Mouse (Mus musculus): Measurements from ENCODE around the gene Antxrl. TPM values are rescaled to one million over a fixed set of nuclear protein-coding genes. Genes with fewer than 3 reads are reported as not detected.

Antxrl gene
- polyA plus RNA-seq, 1 experiment from 2014 or later: not detected

DNA sequence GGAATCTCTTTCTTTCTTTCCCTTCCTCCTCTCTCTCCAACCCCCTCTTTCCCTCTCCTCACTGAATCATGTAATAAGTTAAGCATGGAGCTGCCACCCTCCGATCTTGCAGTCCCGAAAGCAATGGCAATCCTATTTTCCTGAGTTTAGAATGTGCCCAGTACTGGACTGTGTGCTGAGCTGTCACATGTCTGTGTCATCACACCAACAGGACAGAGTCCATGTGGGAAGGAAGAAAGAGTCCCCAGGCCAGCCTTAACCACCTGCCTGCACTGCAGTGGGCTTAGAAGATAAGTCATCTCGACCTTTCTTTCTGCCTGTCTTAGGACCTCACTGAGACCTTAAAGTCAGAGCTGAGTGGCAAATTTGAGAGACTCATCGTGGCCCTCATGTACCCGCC is 39.0 kb downstream of the Antxrl start:
- TF ChIP-seq CTCF (IDR thresholded peaks at IDR 0.05; ENCODE audit: low read depth) (no peak), EP300 (optimal IDR thresholded peaks at IDR 0.05) (no peak)
- DNase-seq (ENCODE audit: low spot score): no peak
- H3K27me3 ChIP-seq (ENCODE audit: control insufficient read depth, insufficient read depth, low read length): no peaks in the 10 kb centered on the region
- no peaks in the 10 kb centered on the region for H3K4me1 ChIP-seq (replicated peaks; ENCODE audit: control insufficient read depth, insufficient read depth)
- no peak overlapping the region for H3K4me2 ChIP-seq (replicated peaks; ENCODE audit: low read depth)
- no peak overlapping the region for H3K27ac ChIP-seq (replicated peaks)
- H3K4me3 ChIP-seq (ENCODE audit: low read depth, low read length): no peak overlapping the region
- H3K36me3 ChIP-seq (ENCODE audit: control insufficient read depth, insufficient read depth, low read length): no peaks in the 10 kb centered on the region
- no peak for ATAC-seq (ENCODE audit: low FRiP score, low TSS enrichment)
- no peak overlapping the region for H3K9ac ChIP-seq (ENCODE audit: low read length)
- H3K9me3 ChIP-seq (ENCODE audit: control insufficient read depth, low read length): no peaks in the 10 kb centered on the region
- 83% methylated on average over 5 of the region's 5 CpGs for WGBS

DNA sequence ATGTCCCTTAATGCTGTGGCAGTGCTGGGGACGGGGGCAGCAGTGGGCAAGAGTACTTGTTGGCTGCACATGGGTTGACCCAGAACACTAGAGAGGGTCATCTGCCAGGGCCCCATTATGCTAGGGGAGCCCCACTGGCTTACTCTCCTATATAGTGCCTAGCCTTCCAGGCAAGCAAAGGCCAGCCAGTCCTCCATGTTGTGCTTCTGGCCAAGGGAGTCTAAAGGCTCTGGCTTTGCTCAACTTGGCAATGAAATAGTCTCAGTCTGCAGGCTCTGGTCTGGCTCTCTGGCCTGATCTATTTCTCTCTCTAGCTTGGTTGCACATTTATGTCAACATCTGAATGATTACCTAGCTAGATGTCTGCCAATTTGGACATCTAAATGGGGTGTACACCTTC is 40.3 kb downstream of the Antxrl start:
- Histone ChIP-seq H3K9me3 (ENCODE audit: control insufficient read depth, low read length) (no peaks in the 10 kb centered on the region), H3K36me3 (ENCODE audit: control insufficient read depth, insufficient read depth, low read length) (no peaks in the 10 kb centered on the region), H3K27me3 (ENCODE audit: control insufficient read depth, insufficient read depth, low read length) (no peaks in the 10 kb centered on the region), H3K4me3 (ENCODE audit: low read depth, low read length) (no peak overlapping the region), H3K27ac (replicated peaks) (no peak overlapping the region), H3K4me2 (replicated peaks; ENCODE audit: low read depth) (no peak overlapping the region), H3K9ac (ENCODE audit: low read length) (no peak overlapping the region), H3K4me1 (replicated peaks; ENCODE audit: control insufficient read depth, insufficient read depth) (no peaks in the 10 kb centered on the region)
- TF ChIP-seq EP300 (optimal IDR thresholded peaks at IDR 0.05) (no peak), CTCF (IDR thresholded peaks at IDR 0.05; ENCODE audit: low read depth) (no peak)
- ATAC-seq (ENCODE audit: low FRiP score, low TSS enrichment) (no peak), DNase-seq (ENCODE audit: low spot score) (no peak)
- 95% methylated on average over 1 of the region's 1 CpGs for WGBS

DNA sequence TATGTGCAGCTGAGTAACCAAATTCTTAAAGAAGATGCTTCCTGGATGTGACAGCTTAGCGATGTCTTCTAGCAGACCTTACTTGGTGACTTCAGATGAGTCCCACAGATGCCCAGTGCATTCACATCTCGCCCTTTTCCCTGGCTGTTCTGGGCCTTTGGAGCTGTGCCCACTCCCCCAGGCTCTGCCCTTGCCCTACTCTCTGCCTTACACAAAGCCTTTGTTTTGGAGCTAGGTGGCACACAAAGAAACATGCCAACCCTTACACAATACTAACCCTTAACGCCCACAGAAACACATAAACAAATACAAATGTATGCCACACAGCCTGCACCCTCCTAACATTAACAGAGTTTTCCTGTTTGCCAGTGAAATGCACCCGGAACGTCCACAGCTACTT is 43.7 kb downstream of the Antxrl start:
- no peak for ATAC-seq (ENCODE audit: low FRiP score, low TSS enrichment)

DNA sequence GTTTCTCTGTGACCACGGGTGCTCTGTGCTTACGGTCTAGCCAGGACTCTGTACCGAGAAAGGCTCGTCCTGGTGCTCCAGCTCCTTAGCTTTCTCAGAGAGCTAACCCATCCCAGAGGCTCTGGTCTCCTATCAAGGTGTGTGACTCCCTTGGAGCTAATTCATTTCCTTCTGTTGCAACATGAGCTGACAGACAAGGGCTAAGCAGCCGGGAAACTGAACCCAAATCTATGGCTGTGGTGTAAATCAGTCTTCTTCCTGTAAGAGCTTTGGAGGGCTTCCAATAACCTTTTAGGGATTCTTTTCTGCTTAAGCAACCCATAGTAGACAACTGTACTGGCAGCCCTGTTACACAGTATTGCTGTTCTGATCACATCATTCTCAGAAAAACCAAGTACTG is 50.1 kb downstream of the Antxrl start, which contains the start of gene A630023A22Rik:
TSS of gene A630023A22Rik (minus strand) at position 154 of the 400 bp plus-strand sequence.
- Histone ChIP-seq H3K27me3 (ENCODE audit: control insufficient read depth, insufficient read depth, low read length) (no peaks in the 10 kb centered on the region), H3K4me1 (replicated peaks; ENCODE audit: control insufficient read depth, insufficient read depth) (peaks cover 3% of the 10 kb centered on the region; the same call in 1 of the 2 replicates), H3K27ac (replicated peaks) (no peak within 1 kb of the TSS; the same call in 1 of the 2 replicates), H3K4me3 (ENCODE audit: low read depth, low read length) (no peak within 1 kb of the TSS), H3K36me3 (ENCODE audit: control insufficient read depth, insufficient read depth, low read length) (no peaks in the 10 kb centered on the region), H3K4me2 (replicated peaks; ENCODE audit: low read depth) (no peak within 1 kb of the TSS), H3K9ac (ENCODE audit: low read length) (no peak within 1 kb of the TSS; the same call in 1 of the 2 replicates), H3K9me3 (ENCODE audit: control insufficient read depth, low read length) (no peaks in the 10 kb centered on the region)
- ATAC-seq (ENCODE audit: low FRiP score, low TSS enrichment) (no peak), DNase-seq (ENCODE audit: low spot score) (no peak)
- 41% methylated on average over 5 of the region's 5 CpGs for WGBS
- TF ChIP-seq EP300 (optimal IDR thresholded peaks at IDR 0.05) (no peak), CTCF (IDR thresholded peaks at IDR 0.05; ENCODE audit: low read depth) (no peak)

More for the DNA sequence above, 43.7 kb downstream of the Antxrl start:
- Histone ChIP-seq H3K9ac (ENCODE audit: low read length) (no peak overlapping the region), H3K9me3 (ENCODE audit: control insufficient read depth, low read length) (no peaks in the 10 kb centered on the region), H3K36me3 (ENCODE audit: control insufficient read depth, insufficient read depth, low read length) (no peaks in the 10 kb centered on the region), H3K4me1 (replicated peaks; ENCODE audit: control insufficient read depth, insufficient read depth) (no peaks in the 10 kb centered on the region), H3K27me3 (ENCODE audit: control insufficient read depth, insufficient read depth, low read length) (no peaks in the 10 kb centered on the region), H3K4me3 (ENCODE audit: low read depth, low read length) (no peak overlapping the region), H3K4me2 (replicated peaks; ENCODE audit: low read depth) (no peak overlapping the region), H3K27ac (replicated peaks) (no peak overlapping the region)
- WGBS: 78% methylated on average over 5 of the region's 5 CpGs
- no peak for DNase-seq (ENCODE audit: low spot score)
- TF ChIP-seq CTCF (IDR thresholded peaks at IDR 0.05; ENCODE audit: low read depth) (no peak), EP300 (optimal IDR thresholded peaks at IDR 0.05) (no peak)

DNA sequence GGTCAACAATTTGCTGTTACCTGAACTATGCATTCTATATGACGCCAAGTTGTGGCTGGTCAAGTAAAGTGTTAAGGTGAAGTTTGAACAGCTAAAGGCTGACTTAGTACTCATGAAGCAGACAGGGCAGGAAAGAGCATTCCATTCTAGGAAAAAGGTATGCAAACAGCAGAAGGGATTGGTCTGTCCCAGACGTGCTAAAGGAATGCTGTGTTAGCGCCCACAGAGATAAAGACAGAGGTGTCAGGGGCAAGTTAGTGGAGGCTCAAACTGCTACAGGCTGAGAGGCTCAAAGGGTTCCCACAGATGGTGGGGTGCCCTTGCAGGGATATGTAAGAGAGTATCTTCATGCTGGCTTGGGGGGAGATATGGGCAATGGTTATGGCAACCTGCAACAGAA is 51.3 kb downstream of the Antxrl start:
- Histone ChIP-seq H3K4me3 (ENCODE audit: low read depth, low read length) (no peak overlapping the region), H3K9me3 (ENCODE audit: control insufficient read depth, low read length) (no peaks in the 10 kb centered on the region), H3K9ac (ENCODE audit: low read length) (no peak overlapping the region), H3K27ac (replicated peaks) (no peak overlapping the region), H3K4me2 (replicated peaks; ENCODE audit: low read depth) (no peak overlapping the region), H3K36me3 (ENCODE audit: control insufficient read depth, insufficient read depth, low read length) (no peaks in the 10 kb centered on the region), H3K4me1 (replicated peaks; ENCODE audit: control insufficient read depth, insufficient read depth) (peaks cover 3% of the 10 kb centered on the region; the same call in 1 of the 2 replicates), H3K27me3 (ENCODE audit: control insufficient read depth, insufficient read depth, low read length) (no peaks in the 10 kb centered on the region)
- 55% methylated on average over 3 of the region's 3 CpGs for WGBS
- ATAC-seq (ENCODE audit: low FRiP score, low TSS enrichment) (no peak), DNase-seq (ENCODE audit: low spot score) (no peak)
- no peak for TF ChIP-seq CTCF (IDR thresholded peaks at IDR 0.05; ENCODE audit: low read depth)
- no peak for TF ChIP-seq EP300 (optimal IDR thresholded peaks at IDR 0.05)

DNA sequence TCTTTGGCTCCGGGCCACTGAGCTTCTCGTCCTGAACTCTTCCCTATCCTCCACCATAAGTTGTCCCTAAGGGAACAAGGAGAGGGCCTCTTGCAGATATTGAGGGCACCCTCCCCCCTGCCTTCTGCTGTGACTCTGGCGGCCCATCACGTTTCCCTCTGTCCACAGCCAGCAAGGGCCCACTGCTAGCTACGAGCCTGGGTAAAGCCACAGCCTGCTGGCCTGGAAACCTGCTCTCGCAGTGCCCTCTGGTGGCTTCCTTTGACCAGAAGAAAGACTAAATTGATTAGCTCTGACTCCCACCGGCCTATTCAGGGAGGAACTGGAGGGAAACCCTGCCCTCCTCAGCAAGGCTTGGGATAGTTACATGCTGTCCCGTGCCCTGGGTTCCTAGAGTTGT is 52.4 kb downstream of the Antxrl start:
- H3K4me2 ChIP-seq (replicated peaks; ENCODE audit: low read depth): no peak overlapping the region
- TF ChIP-seq CTCF (IDR thresholded peaks at IDR 0.05; ENCODE audit: low read depth): peak; percentile 88
- no peak for TF ChIP-seq EP300 (optimal IDR thresholded peaks at IDR 0.05)
- peaks cover 3% of the 10 kb centered on the region; the same call in 1 of the 2 replicates for H3K4me1 ChIP-seq (replicated peaks; ENCODE audit: control insufficient read depth, insufficient read depth)
- 17% methylated on average over 8 of the region's 8 CpGs for whole genome bisulfite sequencing
- no peak overlapping the region for H3K9ac ChIP-seq (ENCODE audit: low read length)
- peak; percentile 69 for ATAC-seq (ENCODE audit: low FRiP score, low TSS enrichment)
- H3K9me3 ChIP-seq (ENCODE audit: control insufficient read depth, low read length): no peaks in the 10 kb centered on the region
- H3K4me3 ChIP-seq (ENCODE audit: low read depth, low read length): no peak overlapping the region
- H3K27me3 ChIP-seq (ENCODE audit: control insufficient read depth, insufficient read depth, low read length): no peaks in the 10 kb centered on the region
- H3K27ac ChIP-seq (replicated peaks): no peak overlapping the region
- no peaks in the 10 kb centered on the region for H3K36me3 ChIP-seq (ENCODE audit: control insufficient read depth, insufficient read depth, low read length)
- peak; percentile 76 for DNase-seq (ENCODE audit: low spot score)
